Mouse (Mus musculus): ENCODE measurements around the gene Sall1. TPM values are rescaled to one million over a fixed set of nuclear protein-coding genes. Genes with fewer than 3 reads are reported as not detected.

Sall1 gene
- polyA plus RNA-seq, 1 experiment from 2014 or later, result 8.1 TPM

DNA sequence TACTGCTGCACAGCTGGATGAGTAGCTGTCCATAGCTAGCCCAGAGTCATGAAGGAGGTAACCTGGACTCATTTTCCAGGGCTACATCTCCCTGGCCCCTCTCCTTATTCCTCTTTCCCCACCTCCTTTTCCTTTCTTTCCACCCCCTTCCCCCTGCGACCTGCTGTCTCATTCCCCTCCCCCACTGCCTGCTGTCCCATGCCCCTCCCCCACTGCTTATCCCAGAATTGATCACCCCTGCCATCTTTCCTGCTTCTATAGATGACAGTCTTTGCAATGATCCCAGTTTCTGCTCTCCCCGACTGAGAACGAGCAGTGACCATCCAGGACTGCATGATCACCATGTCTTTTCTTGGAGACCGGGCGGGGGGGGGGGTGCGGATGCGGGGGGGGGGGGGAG lies 35.2 kb downstream of the Sall1 start:
- H3K9ac ChIP-seq, result no peak overlapping the region
- H3K4me2 ChIP-seq, result no peak overlapping the region
- WGBS, result 10% methylated on average over 5 of the region's 7 CpGs
- no peaks in the 10 kb centered on the region for H3K36me3 ChIP-seq
- H3K4me3 ChIP-seq, result no peak overlapping the region
- peaks cover 14% of the 10 kb centered on the region; the same call in 1 of the 2 replicates for H3K27me3 ChIP-seq
- no peaks in the 10 kb centered on the region for H3K9me3 ChIP-seq
- no peak for ATAC-seq (ENCODE audit: low FRiP score, low read depth)
- peaks cover 17% of the 10 kb centered on the region for H3K4me1 ChIP-seq (replicated peaks)
- H3K27ac ChIP-seq (replicated peaks), result no peak overlapping the region

DNA sequence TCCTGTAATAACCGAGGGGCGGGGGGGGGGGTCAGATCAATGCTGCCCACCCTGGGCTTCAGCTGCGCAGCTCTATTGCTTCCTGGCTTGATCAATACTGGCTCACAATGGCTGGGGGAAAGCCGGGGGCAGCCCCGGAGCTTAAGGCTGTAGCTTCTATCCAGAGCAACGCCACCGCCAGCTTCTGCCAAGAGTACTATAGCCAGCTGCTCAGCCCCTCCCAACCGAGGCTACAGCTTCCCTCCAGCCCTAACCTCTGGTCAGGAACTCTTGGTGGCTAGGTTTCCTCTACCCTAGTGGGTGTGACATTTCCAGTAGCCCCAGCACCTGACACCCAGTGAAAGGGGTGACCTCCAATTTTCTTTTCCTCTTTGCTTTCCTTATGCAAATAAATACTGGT lies 36.8 kb downstream of the Sall1 start:
- Histone ChIP-seq H3K9ac (no peak overlapping the region), H3K9me3 (no peaks in the 10 kb centered on the region), H3K4me2 (peak overlapping the region; percentile 99), H3K4me3 (peak overlapping the region; percentile 56), H3K27ac (replicated peaks) (no peak overlapping the region), H3K36me3 (no peaks in the 10 kb centered on the region), H3K27me3 (peaks cover 20% of the 10 kb centered on the region), H3K4me1 (replicated peaks) (peaks cover 17% of the 10 kb centered on the region)
- peak; percentile 45; the same call in 1 of the 2 replicates for ATAC-seq (ENCODE audit: low FRiP score, low read depth)
- 0% methylated on average over 8 of the region's 8 CpGs for WGBS

DNA sequence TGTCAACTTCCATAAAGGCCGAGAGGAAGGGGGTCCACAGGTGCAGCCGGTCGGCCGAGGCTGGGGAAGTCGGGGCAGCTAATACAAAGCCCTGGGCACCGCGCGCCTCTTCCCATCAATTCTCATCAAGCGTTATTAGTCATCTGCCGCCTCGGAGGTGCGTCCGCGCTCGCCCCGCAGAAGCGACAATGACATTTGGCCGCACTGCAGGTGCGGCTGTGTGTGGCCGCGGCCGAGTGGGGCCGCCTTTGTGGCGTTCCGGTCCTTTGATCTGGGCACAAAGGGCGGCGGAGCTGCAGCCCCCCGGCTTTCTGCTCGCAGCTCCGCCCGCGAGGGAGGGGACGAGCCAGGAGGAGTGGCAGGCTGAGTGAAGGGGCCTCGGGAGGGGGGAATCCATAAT lies 37.5 kb downstream of the Sall1 start:
- H3K4me1 ChIP-seq (replicated peaks), result peaks cover 17% of the 10 kb centered on the region
- ATAC-seq (ENCODE audit: low FRiP score, low read depth), result no peak
- peaks cover 26% of the 10 kb centered on the region for H3K27me3 ChIP-seq
- H3K9me3 ChIP-seq, result no peaks in the 10 kb centered on the region
- H3K9ac ChIP-seq, result peak overlapping the region; percentile 53
- no peaks in the 10 kb centered on the region for H3K36me3 ChIP-seq
- under 1% methylated on average over 34 of the region's 34 CpGs for WGBS
- H3K4me2 ChIP-seq, result peak overlapping the region; percentile 99
- H3K27ac ChIP-seq (replicated peaks), result no peak overlapping the region
- peak overlapping the region; percentile 56 for H3K4me3 ChIP-seq

DNA sequence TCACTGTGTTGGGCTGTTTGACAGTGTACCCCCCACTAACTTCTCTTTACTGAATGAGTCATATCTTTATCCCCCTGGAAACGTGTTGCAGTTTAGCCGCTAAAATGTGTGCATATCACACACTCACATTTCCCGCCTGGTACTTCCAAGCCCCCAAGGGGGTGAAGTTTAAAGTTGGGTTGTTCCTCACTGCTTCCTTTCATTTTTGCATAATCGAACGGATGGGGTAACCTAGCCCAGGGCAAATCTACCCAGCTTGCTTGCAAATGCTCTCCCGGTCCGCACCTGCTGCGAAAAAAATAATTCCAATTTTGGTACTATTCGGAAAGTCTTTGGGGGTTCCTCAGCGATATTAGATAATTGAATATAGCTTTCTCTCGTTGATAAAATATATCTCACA lies 38.2 kb downstream of the Sall1 start:
- no peak overlapping the region for H3K27ac ChIP-seq (replicated peaks)
- WGBS, result 23% methylated on average over 11 of the region's 11 CpGs
- ATAC-seq (ENCODE audit: low FRiP score, low read depth), result no peak
- H3K4me2 ChIP-seq, result peak overlapping the region; percentile 99
- H3K27me3 ChIP-seq, result peaks cover 32% of the 10 kb centered on the region
- peak overlapping the region; percentile 56 for H3K4me3 ChIP-seq
- H3K4me1 ChIP-seq (replicated peaks), result peaks cover 17% of the 10 kb centered on the region
- H3K9ac ChIP-seq, result no peak overlapping the region
- no peaks in the 10 kb centered on the region for H3K36me3 ChIP-seq
- no peaks in the 10 kb centered on the region for H3K9me3 ChIP-seq

DNA sequence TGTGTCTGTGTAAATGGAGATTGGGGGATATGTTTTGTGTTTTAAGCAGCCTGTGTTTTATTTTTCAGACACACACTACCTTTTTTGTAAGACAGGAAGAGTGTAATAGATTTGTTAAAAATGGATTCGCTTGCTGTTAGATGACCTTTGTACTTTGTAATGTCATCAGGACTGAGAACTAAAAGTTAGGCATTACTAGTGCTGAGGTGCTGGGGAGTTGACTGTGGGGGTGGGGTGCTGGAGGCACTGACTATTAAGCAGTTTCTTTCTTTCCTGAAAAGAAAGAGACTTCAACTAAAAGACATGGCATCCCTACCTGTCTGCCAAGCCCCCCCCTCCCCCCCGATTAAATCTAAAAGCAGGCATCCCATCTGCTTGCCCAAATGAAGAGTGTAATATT lies 39.9 kb downstream of the Sall1 start:
- ATAC-seq (ENCODE audit: low FRiP score, low read depth), result no peak
- Histone ChIP-seq H3K27ac (replicated peaks) (no peak overlapping the region), H3K4me1 (replicated peaks) (peaks cover 17% of the 10 kb centered on the region), H3K4me2 (no peak overlapping the region), H3K4me3 (no peak overlapping the region), H3K36me3 (no peaks in the 10 kb centered on the region), H3K27me3 (peaks cover 34% of the 10 kb centered on the region), H3K9ac (no peak overlapping the region), H3K9me3 (no peaks in the 10 kb centered on the region)
- WGBS, result 21% methylated on average over 2 of the region's 2 CpGs

DNA sequence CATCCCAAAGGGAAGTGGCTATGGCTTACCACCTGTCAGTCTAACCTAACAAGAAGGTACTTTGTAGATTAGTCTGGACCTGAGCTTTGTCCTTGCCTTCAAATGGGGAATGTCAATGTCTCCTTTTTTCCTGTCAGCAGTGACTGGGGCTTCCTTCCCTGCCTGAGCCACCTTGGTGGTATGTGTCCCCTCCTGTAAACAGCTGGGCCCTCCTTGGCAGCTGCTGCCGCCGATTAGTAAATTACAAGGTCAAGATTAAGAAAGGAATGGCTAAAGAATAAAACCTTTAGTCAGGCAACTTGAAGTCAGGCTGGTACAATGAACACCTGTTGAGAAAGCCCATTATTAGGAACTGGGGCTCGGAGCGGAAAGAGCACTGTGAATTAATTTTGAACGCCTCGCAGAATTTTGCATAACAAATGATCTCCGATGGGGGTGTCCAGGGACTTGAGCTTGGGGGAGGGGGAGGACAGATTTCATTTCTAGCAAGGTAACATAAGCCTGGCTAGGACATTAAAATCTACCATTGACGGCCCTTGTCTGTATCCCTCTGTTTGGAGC lies 40.5 kb downstream of the Sall1 start:
- Histone ChIP-seq H3K4me2 (no peak overlapping the region), H3K27me3 (peaks cover 34% of the 10 kb centered on the region), H3K9ac (no peak overlapping the region), H3K4me3 (no peak overlapping the region), H3K27ac (replicated peaks) (no peak overlapping the region), H3K9me3 (no peaks in the 10 kb centered on the region), H3K4me1 (replicated peaks) (peaks cover 17% of the 10 kb centered on the region), H3K36me3 (no peaks in the 10 kb centered on the region)
- 13% methylated on average over 8 of the region's 8 CpGs for WGBS
- ATAC-seq (ENCODE audit: low FRiP score, low read depth), result no peak

DNA sequence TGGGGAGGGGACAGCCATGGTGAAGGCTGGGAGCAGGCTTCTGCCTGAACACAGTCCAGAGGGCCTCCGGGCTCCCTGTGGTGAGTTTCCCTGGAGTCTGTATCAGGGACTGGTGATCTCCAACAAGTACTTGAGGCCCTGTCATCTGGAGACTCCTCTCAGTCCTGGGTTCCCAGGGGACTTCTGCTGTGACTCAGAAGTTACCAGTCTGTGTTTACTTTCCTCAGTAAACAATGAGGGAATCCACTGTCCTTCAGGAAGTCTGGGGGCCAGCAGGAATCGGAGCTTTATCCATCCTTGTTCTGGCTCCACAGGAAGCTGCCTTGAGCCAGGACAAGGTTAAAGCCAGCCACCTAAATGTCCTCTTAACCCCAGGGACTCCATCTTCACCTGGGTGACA lies 41.8 kb downstream of the Sall1 start:
- H3K4me3 ChIP-seq, result no peak overlapping the region
- no peaks in the 10 kb centered on the region for H3K9me3 ChIP-seq
- H3K27ac ChIP-seq (replicated peaks), result no peak overlapping the region
- H3K4me1 ChIP-seq (replicated peaks), result peaks cover 15% of the 10 kb centered on the region
- H3K9ac ChIP-seq, result no peak overlapping the region
- H3K4me2 ChIP-seq, result no peak overlapping the region
- no peaks in the 10 kb centered on the region for H3K36me3 ChIP-seq
- 68% methylated on average over 2 of the region's 2 CpGs for WGBS
- ATAC-seq (ENCODE audit: low FRiP score, low read depth), result no peak
- peaks cover 24% of the 10 kb centered on the region for H3K27me3 ChIP-seq

DNA sequence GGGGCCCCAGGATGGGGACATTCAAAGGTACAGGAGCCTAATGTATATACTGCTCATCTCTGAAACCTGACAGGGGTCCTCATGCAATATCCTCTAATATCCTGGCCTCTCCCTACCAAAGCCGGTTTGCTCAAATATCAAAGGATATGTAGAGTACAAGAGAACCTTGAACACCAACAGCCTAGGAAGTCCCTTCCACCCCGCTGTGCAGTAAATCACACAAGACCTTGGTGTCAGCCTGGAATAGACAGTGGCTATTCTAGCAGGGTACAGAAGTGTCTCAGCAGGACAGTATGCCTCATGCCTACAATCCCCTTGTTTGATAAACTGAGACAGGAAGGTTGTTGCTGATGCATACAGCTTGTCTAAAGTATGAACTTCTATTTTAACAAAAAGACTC lies 46.7 kb downstream of the Sall1 start:
- H3K27ac ChIP-seq (replicated peaks), result no peak overlapping the region
- H3K4me2 ChIP-seq, result no peak overlapping the region
- no peaks in the 10 kb centered on the region for H3K36me3 ChIP-seq
- 92% methylated on average over 2 of the region's 2 CpGs for WGBS
- no peak overlapping the region for H3K4me3 ChIP-seq
- H3K9me3 ChIP-seq, result no peaks in the 10 kb centered on the region
- H3K4me1 ChIP-seq (replicated peaks), result no peaks in the 10 kb centered on the region
- no peak overlapping the region for H3K9ac ChIP-seq
- peaks cover 17% of the 10 kb centered on the region; the same call in 1 of the 2 replicates for H3K27me3 ChIP-seq
- no peak for ATAC-seq (ENCODE audit: low FRiP score, low read depth)

DNA sequence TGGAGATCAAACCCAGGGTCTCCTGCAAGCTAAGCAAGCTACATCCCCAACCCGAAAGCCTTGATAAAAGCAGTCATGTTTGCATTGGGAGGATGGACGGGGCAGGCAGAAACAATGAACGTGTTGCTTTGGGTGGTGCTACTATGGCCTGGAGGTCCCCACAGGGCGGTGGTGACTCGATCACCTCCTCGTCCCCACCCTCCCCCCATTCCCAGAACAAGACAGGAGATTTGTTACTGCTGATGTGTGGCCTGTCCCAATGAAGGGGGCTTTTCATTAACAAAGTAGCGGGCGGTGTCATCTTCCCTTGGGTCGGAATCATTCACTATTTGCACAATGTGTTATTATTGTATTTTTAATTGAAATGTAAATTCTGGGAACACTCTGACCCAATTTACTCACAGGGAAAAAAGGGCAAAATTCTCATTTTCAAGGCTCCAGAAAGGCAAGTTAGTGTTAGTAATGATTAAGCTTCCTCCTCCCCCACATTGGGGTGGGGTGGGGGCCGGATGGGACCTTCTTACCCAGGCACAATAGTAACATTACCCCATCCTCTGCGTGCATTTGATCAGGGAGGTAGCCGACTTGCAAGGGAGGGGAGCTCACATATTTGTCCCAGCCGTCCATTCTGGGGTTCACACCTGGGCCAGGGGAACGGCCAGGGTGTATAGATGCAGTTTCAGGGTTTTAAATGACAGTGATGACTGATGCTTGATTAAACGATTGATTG lies 52.0 kb downstream of the Sall1 start:
- no peak overlapping the region for H3K4me2 ChIP-seq
- H3K27me3 ChIP-seq, result 0 out of 2 replicates have a peak, but pooled peaks cover 3% of the 10 kb centered on the region
- ATAC-seq (ENCODE audit: low FRiP score, low read depth), result no peak
- H3K9me3 ChIP-seq, result no peaks in the 10 kb centered on the region
- H3K9ac ChIP-seq, result no peak overlapping the region
- H3K4me3 ChIP-seq, result no peak overlapping the region
- H3K27ac ChIP-seq (replicated peaks), result no peak overlapping the region
- H3K36me3 ChIP-seq, result no peaks in the 10 kb centered on the region
- WGBS, result 53% methylated on average over 15 of the region's 15 CpGs
- H3K4me1 ChIP-seq (replicated peaks), result no peaks in the 10 kb centered on the region

DNA sequence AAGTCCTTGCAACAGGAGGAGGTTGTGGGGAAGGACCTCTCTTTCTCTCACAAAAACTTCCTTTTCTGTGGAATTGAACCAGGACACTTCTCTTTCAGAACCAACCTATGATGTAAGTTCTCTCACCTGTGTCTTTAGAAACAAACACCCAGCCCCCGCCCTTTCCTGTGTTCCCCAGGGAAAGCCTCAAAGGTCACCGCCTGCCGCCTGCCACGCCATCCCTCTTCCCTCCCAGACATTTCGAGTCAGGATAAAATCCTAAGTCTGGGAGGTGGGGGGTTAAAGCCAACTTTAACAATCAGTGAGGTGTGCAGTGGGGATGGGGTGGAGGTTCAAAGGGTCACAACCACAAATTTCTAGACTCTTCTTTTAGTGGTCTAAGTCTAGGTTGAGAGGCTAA lies 52.8 kb downstream of the Sall1 start:
- 0 out of 2 replicates have a peak, but pooled peaks cover 3% of the 10 kb centered on the region for H3K27me3 ChIP-seq
- H3K9ac ChIP-seq, result no peak overlapping the region
- H3K27ac ChIP-seq (replicated peaks), result no peak overlapping the region
- no peak overlapping the region for H3K4me2 ChIP-seq
- no peak for ATAC-seq (ENCODE audit: low FRiP score, low read depth)
- no peak overlapping the region for H3K4me3 ChIP-seq
- 78% methylated on average over 5 of the region's 5 CpGs for WGBS
- H3K4me1 ChIP-seq (replicated peaks), result no peaks in the 10 kb centered on the region
- no peaks in the 10 kb centered on the region for H3K9me3 ChIP-seq
- H3K36me3 ChIP-seq, result no peaks in the 10 kb centered on the region

DNA sequence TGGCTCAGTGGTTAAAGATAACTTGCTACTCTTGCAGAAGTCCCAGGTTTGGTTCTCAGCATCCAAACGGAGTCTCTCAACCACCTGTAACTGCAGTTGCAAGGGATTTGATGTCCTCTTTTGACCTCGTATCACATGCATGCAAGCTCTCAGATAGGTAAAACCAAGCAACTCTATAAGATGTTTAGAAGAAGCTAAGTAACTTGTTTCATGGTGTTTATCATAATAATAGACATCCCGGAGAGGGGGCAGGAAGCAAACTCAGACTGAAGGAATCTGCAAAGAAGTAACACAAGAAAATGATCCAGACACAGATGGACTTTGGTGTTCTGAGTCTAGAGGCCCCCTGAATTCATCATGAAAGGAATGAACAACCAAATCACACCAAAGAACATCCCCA lies 55.0 kb downstream of the Sall1 start:
- no peak overlapping the region for H3K9ac ChIP-seq
- no peak overlapping the region for H3K27ac ChIP-seq (replicated peaks)
- no peaks in the 10 kb centered on the region for H3K9me3 ChIP-seq
- 0 out of 2 replicates have a peak, but pooled peaks cover 3% of the 10 kb centered on the region for H3K27me3 ChIP-seq
- no peak overlapping the region for H3K4me3 ChIP-seq
- no peak overlapping the region for H3K4me2 ChIP-seq
- no peak for ATAC-seq (ENCODE audit: low FRiP score, low read depth)
- H3K36me3 ChIP-seq, result no peaks in the 10 kb centered on the region
- no peaks in the 10 kb centered on the region for H3K4me1 ChIP-seq (replicated peaks)
- 76% methylated on average over 3 of the region's 3 CpGs for WGBS

DNA sequence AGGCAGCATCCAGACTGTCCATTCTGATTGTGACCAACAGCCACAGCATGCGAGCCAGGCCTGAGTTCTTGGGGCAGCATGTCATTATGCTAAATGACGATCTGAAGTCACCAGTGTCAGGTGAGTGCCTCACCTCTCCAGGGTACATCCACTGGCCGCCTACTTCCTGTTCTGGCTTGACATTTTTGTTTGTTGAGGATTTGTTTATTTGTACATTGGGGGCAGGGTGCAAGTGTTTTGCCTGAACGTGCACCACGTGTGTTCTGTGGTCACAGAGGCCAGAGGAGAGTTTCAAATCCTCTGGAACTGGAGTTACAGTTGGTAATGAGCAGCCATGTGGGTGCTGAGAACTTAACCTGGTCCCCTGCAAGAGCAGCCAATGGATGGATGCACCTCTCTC lies 60.5 kb downstream of the Sall1 start:
- Histone ChIP-seq H3K9ac (no peak overlapping the region), H3K27me3 (no peaks in the 10 kb centered on the region), H3K36me3 (no peaks in the 10 kb centered on the region), H3K4me2 (no peak overlapping the region), H3K4me1 (replicated peaks) (no peaks in the 10 kb centered on the region), H3K27ac (replicated peaks) (no peak overlapping the region), H3K9me3 (no peaks in the 10 kb centered on the region), H3K4me3 (no peak overlapping the region)
- no peak for ATAC-seq (ENCODE audit: low FRiP score, low read depth)
- WGBS, result 85% methylated on average over 5 of the region's 5 CpGs

All from hindbrain, embryonic 15.5 days (tissue).